Mouse (Mus musculus) thymus, postnatal 4 days (tissue): ENCODE results near the gene D13Ertd608e.
"Not testable (repeated sequence)": the region's sequence is repeated elsewhere in the genome, so short reads cannot be mapped to it uniquely, and the experiment has no call there.

ENCODE experiments used
- DNase-seq: peaks from one replicate; pipeline ENCODE4 v3.0.0; 2021

Gene D13Ertd608e

GRCm38 (mm10) chr13:119835320-119836056, at the start of gene D13Ertd608e:
Gene D13Ertd608e (plus strand): TSS chr13:119836006.
- DNase-seq = peak; percentile 60

DNA sequence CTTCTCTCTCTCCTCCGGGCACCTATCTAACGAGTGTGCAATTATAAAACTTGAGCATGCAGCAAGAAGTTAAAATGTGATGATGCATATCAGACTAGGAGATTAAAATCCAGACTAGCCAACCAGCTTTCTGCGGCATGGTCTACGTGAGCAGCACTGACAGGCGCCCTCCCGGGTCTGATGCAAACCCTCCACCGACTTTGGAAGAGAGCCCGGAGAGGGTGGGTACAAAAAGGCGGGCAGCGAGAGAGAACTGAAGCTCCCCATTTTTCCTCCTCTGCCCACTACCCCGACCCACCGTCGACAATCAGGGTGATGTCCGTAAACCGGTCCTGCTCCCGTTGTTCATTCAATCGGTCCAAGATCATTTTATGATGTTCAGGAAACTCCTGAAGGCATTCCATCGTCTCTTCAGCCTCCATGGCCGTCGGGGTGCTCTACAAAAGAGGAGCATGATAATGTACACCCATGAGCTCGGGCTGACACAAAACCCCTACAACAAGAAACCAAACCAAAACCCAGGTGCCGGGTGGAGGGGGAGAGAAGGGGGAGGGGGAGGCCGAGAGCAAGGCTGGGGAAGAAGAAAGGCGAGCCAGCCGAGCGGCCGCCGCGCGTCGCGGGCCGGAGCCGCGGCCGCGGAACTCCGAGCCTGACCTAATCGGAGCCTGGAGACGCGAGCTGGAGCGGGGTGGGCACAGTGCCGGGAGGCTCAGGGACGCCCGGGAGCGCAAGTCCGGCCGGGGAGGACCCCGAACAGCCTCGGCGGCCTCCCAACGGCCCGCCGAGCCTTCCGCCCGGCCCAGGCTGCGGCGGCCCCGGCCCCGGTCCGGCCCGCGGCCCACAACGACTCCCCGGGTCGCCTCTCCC, 45.7 kb upstream of the D13Ertd608e start:
- peak; percentile 71 for DNase-seq

DNA sequence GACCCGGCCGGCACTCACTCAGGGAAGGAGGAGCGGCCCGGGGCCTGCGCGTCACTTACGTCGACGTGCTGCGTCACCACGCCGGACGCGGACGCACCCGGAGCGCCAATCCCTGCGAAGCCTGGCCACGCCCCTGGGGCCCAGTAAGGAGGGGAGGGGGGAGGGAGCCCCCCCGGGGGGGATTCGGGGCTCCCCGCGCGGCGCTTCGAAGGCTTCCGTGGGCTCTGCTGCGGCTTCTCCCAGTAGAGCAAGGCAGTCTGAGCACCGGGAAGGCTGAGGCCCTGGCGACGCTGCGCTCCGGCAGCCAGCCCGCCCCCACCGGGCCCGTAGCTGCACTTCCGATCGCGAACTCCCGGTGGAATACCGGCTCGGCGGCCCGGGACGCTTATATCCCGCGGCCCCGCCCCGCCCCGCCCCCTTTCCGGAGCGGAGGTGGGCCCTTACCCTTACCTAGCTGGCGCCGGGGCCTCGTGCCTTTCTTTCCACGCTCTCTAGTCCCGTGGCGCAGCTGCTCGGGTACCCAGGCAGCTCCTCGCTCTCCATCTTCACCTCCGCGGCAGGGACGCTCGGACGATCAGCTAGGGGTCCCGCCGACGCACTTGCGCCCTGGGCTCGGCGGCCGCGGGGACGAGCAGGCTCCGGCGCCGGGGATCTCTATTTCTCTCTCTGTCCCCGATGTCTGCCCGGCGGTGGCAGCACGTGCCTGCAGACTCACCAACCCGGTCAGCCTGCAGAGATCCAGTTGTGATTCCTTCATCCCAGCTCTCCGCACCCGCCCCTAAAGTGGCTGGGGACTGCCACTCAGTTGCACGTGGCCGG, 44.8 kb upstream of the D13Ertd608e start, which contains the start of gene Zfp131:
Gene Zfp131 (minus strand): TSS at position 129 of the 819 bp plus-strand sequence.
- DNase-seq = peak; percentile 98

DNA sequence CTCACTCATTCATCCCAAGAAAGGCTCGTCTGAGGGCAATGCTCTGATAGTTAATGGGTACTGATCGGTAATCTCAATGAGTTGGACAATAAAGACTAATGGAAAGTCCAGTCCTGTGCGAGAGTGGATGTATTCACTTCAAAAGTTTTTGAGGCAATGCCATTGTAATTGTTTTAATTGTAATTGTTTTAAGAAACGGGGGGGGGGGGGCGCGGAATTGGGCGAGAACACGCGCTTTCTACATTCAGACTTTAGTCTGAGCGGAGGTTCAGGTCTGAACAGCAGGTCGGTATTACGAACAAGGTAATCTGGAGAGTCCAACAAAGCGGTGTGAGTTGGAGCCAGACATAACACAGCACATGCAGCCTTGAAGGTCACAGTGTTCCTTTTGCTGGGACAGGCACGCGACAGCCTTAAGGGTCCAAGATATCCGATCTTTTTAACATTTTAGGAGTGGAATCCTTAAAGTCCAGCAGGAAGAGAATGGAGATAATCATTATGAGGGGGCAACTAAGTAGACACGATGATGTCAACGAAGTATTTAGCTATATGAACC, 44.1 kb upstream of the D13Ertd608e start:
- no peak for DNase-seq

DNA sequence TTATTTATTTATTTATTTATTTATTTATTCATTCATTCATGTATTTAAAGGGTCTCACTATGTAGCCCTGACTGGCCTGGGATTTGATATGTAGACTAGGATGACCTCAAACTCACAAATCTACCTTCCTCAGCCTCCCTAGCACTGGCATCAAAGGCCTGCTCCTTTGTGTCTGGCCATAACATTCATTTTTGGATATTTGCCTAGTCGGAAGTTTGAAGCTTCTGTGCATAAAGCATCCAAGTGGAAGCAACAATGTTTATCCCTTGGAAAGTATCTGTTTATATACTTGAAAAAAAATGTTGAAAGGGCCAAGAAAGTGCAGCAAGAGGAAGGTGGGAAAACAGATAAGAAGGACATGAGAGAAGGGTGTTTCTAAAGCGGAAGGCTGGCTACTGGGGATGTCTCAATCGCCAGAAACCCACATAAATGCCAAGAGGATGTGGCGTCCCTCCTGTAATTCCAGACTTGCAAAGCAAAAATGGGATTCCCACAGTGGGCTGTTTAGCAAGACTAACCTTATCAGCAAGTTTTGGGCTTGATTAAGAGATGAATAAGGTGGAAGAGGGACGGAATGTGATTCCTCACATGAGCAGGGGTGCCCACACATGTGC, 42.9 kb upstream of the D13Ertd608e start:
- no peak for DNase-seq

- no peak for DNase-seq
Observed at GRCm38 (mm10) chr13:119797656-119798055, 38.1 kb upstream of the D13Ertd608e start.

DNA sequence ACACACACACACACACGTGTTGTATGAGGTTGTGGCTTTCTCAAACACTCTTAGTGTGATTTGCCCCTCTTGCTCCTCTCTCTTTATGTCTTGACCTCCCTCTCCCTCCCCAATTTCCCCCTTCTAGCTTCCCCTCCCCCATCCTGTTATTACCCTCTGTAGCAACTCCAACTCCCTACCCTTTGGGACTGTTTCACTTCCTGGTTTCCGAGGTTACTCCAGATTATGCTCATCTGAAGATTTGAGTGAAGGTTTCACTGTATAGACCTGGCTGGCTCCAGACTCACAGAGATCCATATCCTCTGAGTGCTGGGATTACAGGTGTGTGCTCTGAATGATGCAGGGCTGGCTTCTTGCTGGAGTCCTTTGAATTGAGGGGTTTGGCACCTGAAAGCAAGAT, 26.9 kb upstream of the D13Ertd608e start:
- no peak for DNase-seq

DNA sequence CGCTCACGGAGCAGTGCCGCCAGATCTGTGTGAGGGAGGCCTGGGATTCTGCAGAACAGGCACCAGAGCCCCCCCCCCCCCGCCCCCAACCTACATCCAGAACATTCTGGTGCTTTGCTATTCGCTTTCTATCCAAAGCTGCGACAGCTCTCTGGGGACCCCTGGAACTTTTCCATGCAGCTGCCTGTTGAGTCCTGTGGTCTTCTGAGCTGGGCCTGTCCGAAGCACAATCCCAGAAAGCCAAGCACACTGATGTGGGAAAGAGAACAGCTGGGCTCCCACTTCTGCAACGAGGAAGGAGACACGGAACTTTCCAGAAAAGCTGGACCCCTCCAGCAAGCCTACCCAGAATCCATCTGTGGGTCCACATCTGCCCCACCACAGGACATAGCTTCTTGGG, 25.8 kb upstream of the D13Ertd608e start:
- no peak for DNase-seq

- DNase-seq = no peak
Observed at GRCm38 (mm10) chr13:119816798-119817197, 19.0 kb upstream of the D13Ertd608e start.

- no peak for DNase-seq
Observed at GRCm38 (mm10) chr13:119817579-119818206, 18.1 kb upstream of the D13Ertd608e start.

DNA sequence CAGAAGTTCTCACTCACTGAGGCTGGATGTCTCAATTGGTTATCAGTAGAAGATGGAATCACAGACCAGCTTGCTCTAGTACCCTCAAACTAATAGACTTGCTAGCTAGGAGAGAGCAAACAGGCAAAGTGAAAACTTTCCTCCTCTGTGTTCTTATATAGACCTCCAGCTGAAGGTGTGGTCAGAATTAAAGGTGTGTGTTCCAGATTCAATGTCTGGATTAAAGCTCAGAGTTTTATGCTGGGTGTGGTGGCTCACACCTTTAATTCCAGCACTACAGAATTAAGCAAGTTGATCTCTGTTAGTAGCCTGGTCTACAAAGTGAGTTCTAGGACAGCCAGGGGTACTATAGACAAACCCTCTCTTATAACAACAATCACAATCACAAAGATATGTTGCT, 5.7 kb upstream of the D13Ertd608e start, which contains the start of gene AF067063:
Gene AF067063 (minus strand): TSS at position 101 of the 400 bp plus-strand sequence.
- not testable (repeated sequence) for DNase-seq

GRCm38 (mm10) chr13:119836324-119836811, 562 bp downstream of the D13Ertd608e start:
- DNase-seq = peak; percentile 7

DNA sequence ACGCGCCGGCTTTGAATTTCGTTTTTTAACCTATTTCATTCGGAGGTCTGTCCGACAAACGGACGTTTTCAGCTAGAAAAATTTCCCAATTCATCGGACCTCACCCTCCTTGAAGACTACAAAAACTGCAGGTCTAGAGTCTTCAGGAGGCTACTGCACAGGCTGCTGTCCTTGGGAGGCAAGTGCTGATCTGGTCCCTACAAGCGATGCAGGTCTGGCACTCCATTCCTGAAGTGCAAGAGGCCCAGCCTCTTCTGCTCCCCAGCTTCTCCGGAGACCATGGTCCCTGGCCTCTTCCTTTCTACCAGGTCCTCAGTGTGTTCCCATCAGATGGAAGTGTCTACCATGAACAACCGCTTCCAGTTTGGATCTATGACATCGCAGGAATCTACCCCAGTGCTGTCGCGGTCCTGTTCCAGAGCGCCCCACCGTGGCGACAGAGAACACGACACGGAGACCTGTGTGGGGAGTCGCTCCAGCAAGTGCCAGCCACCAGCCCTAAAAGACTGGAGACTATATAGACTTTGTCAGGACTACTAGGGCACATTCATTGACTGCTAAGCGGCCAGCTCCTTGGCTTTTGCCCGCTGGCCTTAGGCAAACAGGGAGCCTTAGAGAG, 2.0 kb downstream of the D13Ertd608e start:
- peak; percentile 60 for DNase-seq

- DNase-seq = not testable (repeated sequence)
Observed at GRCm38 (mm10) chr13:119839982-119840381, 4.2 kb downstream of the D13Ertd608e start.

GRCm38 (mm10) chr13:119862399-119862798, 26.6 kb downstream of the D13Ertd608e start:
- DNase-seq = not testable (repeated sequence)

GRCm38 (mm10) chr13:119864395-119864999, 28.7 kb downstream of the D13Ertd608e start:
- DNase-seq = not testable (repeated sequence)

DNA sequence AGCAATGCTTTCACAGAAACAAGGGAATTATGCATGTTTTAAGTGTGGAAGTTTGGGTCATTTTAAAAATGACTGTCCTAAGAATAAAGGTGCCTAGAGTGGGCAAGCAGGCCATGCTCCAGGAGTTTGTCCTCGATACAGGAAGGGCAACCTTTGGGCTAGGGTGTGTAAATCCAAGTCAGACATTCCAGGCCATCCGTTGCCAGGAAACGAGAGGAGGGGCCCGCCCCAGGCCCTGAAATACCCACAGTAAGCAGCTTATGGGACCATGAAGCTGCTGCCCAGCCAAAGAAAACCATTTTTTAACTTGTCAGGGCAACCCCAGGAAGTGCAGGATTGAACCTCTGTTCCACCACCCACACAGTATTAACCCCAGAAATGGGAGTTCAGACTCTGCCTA, 51.1 kb downstream of the D13Ertd608e start:
- not testable (repeated sequence) for DNase-seq

DNA sequence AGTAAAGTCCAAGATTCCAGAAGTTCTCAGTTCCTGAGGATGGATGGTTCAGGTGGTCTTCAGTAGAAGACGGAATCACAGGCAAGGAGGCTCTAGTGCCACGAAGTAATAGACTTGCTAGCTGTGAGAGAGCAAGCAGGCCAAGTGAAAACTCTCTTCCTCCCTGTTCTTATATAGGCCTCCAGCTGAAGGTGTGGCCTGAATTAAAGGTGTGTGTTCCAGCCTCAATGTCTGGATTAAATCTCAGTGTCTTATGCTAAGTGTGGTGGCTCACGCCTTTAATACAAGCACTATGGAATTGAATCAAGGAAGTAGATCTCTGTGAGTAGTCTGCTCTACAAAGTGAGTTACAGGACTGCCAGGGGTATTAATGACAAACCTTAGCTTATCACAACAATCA, 58.9 kb downstream of the D13Ertd608e start, which contains the start of gene Tcstv1:
Gene Tcstv1 (minus strand): TSS at position 101 of the 400 bp plus-strand sequence.
- DNase-seq = not testable (repeated sequence)
